Mouse (Mus musculus): ENCODE results near the gene Ttc28.

DNA sequence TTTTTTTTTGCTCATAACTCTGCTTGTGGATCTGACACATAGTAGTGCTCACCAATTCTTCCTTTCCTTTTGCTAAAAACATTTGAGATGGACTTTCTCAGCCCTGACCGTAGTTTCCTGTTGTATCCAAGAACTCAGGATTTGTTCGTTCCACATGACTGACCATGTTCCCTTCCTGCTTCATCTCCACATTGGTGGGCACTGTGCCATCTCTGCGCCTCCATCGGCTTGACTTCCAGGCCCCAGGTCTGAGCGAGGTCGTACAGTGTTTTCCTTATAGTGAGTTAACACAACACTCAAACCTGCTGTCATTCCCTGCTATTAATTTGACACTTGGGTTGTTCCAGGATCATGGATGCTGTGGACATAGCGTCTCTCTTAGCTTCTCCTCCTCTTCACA, 225.2 kb downstream of the Ttc28 start:
- TF ChIP-seq CTCF (IDR thresholded peaks at IDR 0.05 in 2 of 3, conservative IDR thresholded peaks at IDR 0.05 in 1 of 3; ENCODE audit: control insufficient read depth in 1 of 3, insufficient read depth in 1 of 3, low read depth in 2 of 3, low read length in 3 of 3, poor library complexity in 1 of 3, severe bottlenecking in 1 of 3) (no peak), HCFC1 (IDR thresholded peaks at IDR 0.05; ENCODE audit: low read depth, low read length) (no peak), GABPA (IDR thresholded peaks at IDR 0.05; ENCODE audit: low read depth, low read length) (no peak), CHD1 (IDR thresholded peaks at IDR 0.05; ENCODE audit: low read depth, low read length) (no peak), ZC3H11A (IDR thresholded peaks at IDR 0.05; ENCODE audit: low read depth, low read length) (no peak), KAT2A (conservative IDR thresholded peaks at IDR 0.05; ENCODE audit: low read depth, low read length) (no peak), POLR2AphosphoS5 (IDR thresholded peaks at IDR 0.05; ENCODE audit: borderline replicate concordance, low read depth, low read length) (no peak), ETS1 (IDR thresholded peaks at IDR 0.05; ENCODE audit: low read depth, low read length) (no peak), RAD21 (IDR thresholded peaks at IDR 0.05; ENCODE audit: low read depth, low read length) (no peak), E2F4 (IDR thresholded peaks at IDR 0.05; ENCODE audit: borderline replicate concordance, low read depth, low read length) (no peak)

Measured in MEL (cell line).